Mouse (Mus musculus): ENCODE results near the gene Cadm2. TPM values are rescaled to one million over a fixed set of nuclear protein-coding genes. Genes with fewer than 3 reads are reported as not detected.

Cadm2 gene
- polyA plus RNA-seq, 1 experiment, result not detected

DNA sequence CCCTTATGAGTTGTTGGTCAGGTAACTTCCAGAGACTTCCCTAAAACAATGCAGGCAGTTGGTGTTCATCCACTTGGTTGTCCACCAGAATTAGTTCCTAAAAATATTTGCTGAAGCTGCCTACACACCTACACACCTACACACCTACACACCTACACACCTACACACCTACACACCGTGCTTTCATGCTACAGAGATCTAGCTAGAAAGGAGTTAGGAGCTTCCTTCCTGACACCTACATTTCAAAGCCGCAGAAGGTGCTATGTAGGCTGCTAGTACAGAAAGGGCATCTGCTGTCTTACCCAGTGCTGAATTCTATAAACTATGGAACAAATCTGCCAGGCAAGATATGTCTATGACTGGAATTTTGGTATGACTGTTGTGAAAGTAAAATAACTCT, 872.2 kb downstream of the Cadm2 start:
- Histone ChIP-seq H3K27me3 (ENCODE audit: control insufficient read depth, insufficient read depth, insufficient read length) (no peaks in the 10 kb centered on the region), H3K79me3 (ENCODE audit: low read depth) (no peaks in the 10 kb centered on the region), H3K79me2 (ENCODE audit: control insufficient read depth, insufficient read depth) (no peaks in the 10 kb centered on the region), H3ac (ENCODE audit: control insufficient read depth, insufficient read length, low read depth) (no peak overlapping the region), H3K36me3 (ENCODE audit: control insufficient read depth, insufficient read depth) (no peaks in the 10 kb centered on the region), H3K4me3 (ENCODE audit: insufficient read depth, poor library complexity, severe bottlenecking) (no peak overlapping the region)
- TF ChIP-seq CEBPB (IDR thresholded peaks at IDR 0.05; ENCODE audit: low read depth) (no peak), USF1 (IDR thresholded peaks at IDR 0.05; ENCODE audit: low read depth) (no peak), CTCF (IDR thresholded peaks at IDR 0.05; ENCODE audit: control insufficient read depth, insufficient read depth, insufficient read length) (no peak), MYOD1 (IDR thresholded peaks at IDR 0.05; ENCODE audit: control insufficient read depth, insufficient read length, low read depth) (no peak), MAX (IDR thresholded peaks at IDR 0.05) (no peak), MYOG (IDR thresholded peaks at IDR 0.05; ENCODE audit: control insufficient read depth, extremely low read depth, insufficient read length) (no peak), FOSL1 (IDR thresholded peaks at IDR 0.05; ENCODE audit: insufficient read depth, low read length, poor library complexity, severe bottlenecking) (no peak)

DNA sequence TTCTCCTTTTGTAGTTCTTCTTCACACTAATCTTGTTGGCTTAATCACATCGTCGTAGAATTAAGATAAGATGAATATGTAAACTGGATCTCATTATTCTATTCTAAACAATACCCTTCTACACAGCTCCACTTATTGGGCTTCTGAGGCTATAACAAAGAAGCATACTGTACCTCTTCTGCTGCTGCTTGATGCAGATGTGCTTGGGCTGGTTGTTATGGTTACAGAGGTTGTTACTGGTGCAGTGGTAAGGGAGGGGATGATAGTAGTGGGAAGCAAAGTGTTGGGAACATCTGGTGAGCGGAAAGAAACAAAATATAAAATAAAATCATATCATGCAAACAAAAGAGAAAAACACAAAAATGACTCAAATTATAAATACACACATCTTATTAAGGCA, 889.5 kb downstream of the Cadm2 start:
- Histone ChIP-seq H3K27me3 (ENCODE audit: control insufficient read depth, insufficient read depth, insufficient read length) (no peaks in the 10 kb centered on the region), H3K79me2 (ENCODE audit: control insufficient read depth, insufficient read depth) (no peaks in the 10 kb centered on the region), H3K79me3 (ENCODE audit: low read depth) (no peaks in the 10 kb centered on the region), H3ac (ENCODE audit: control insufficient read depth, insufficient read length, low read depth) (no peak overlapping the region), H3K36me3 (ENCODE audit: control insufficient read depth, insufficient read depth) (no peaks in the 10 kb centered on the region), H3K4me3 (ENCODE audit: insufficient read depth, poor library complexity, severe bottlenecking) (no peak overlapping the region)
- TF ChIP-seq MYOD1 (IDR thresholded peaks at IDR 0.05; ENCODE audit: control insufficient read depth, insufficient read length, low read depth) (no peak), MAX (IDR thresholded peaks at IDR 0.05) (no peak), USF1 (IDR thresholded peaks at IDR 0.05; ENCODE audit: low read depth) (no peak), MYOG (IDR thresholded peaks at IDR 0.05; ENCODE audit: control insufficient read depth, extremely low read depth, insufficient read length) (no peak), CTCF (IDR thresholded peaks at IDR 0.05; ENCODE audit: control insufficient read depth, insufficient read depth, insufficient read length) (no peak), FOSL1 (IDR thresholded peaks at IDR 0.05; ENCODE audit: insufficient read depth, low read length, poor library complexity, severe bottlenecking) (no peak), CEBPB (IDR thresholded peaks at IDR 0.05; ENCODE audit: low read depth) (no peak)

DNA sequence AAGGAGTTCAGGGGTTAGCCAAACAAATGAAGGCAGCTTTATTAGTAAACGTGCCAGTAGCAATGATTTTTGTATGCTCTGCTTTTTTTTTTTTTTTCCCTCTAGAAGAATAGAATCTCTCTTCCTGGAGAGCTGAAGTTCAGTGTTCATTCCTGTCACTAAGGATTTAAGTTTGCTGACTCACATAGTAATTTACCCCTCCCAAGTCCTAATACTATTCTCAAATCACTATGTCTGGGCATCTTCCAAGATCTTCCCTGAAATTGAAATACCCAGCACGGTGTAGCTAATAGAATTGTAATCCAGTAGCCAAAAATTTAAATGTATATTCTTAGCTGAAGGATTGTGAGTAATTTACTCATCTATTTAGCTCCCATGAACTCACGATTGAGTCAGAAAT, 914.2 kb downstream of the Cadm2 start:
- Histone ChIP-seq H3ac (ENCODE audit: control insufficient read depth, insufficient read length, low read depth) (no peak overlapping the region), H3K27me3 (ENCODE audit: control insufficient read depth, insufficient read depth, insufficient read length) (no peaks in the 10 kb centered on the region), H3K79me2 (ENCODE audit: control insufficient read depth, insufficient read depth) (no peaks in the 10 kb centered on the region), H3K79me3 (ENCODE audit: low read depth) (no peaks in the 10 kb centered on the region), H3K36me3 (ENCODE audit: control insufficient read depth, insufficient read depth) (no peaks in the 10 kb centered on the region), H3K4me3 (ENCODE audit: insufficient read depth, poor library complexity, severe bottlenecking) (no peak overlapping the region)
- TF ChIP-seq MYOG (IDR thresholded peaks at IDR 0.05; ENCODE audit: control insufficient read depth, extremely low read depth, insufficient read length) (no peak), USF1 (IDR thresholded peaks at IDR 0.05; ENCODE audit: low read depth) (no peak), CTCF (IDR thresholded peaks at IDR 0.05; ENCODE audit: control insufficient read depth, insufficient read depth, insufficient read length) (no peak), FOSL1 (IDR thresholded peaks at IDR 0.05; ENCODE audit: insufficient read depth, low read length, poor library complexity, severe bottlenecking) (no peak), MYOD1 (IDR thresholded peaks at IDR 0.05; ENCODE audit: control insufficient read depth, insufficient read length, low read depth) (no peak), MAX (IDR thresholded peaks at IDR 0.05) (no peak), CEBPB (IDR thresholded peaks at IDR 0.05; ENCODE audit: low read depth) (no peak)

DNA sequence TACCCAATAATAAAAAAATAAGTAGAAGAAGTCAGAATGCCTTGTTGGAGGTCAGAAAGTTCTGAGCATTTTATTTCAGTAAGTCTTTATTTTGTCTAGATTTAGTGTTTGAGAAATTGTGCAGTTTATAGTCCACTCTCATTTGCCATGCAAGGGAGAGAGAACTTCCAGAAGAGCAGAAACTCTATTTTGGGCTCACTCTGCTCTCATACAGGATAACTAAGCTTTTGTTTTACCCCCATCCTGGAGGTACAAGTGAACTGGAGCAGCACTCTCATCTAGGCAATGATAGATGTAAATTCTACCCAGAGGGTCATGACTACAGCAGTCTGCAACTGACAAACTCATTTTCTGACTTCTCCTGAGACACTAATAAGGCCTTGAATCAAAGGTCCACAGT, 925.9 kb downstream of the Cadm2 start:
- H3K79me2 ChIP-seq (ENCODE audit: control insufficient read depth, insufficient read depth), result no peaks in the 10 kb centered on the region
- no peaks in the 10 kb centered on the region for H3K79me3 ChIP-seq (ENCODE audit: low read depth)
- no peak overlapping the region for H3ac ChIP-seq (ENCODE audit: control insufficient read depth, insufficient read length, low read depth)
- H3K4me3 ChIP-seq (ENCODE audit: insufficient read depth, poor library complexity, severe bottlenecking), result no peak overlapping the region
- H3K27me3 ChIP-seq (ENCODE audit: control insufficient read depth, insufficient read depth, insufficient read length), result no peaks in the 10 kb centered on the region
- no peaks in the 10 kb centered on the region for H3K36me3 ChIP-seq (ENCODE audit: control insufficient read depth, insufficient read depth)
- no peak for TF ChIP-seq CTCF (IDR thresholded peaks at IDR 0.05; ENCODE audit: control insufficient read depth, insufficient read depth, insufficient read length)
- no peak for TF ChIP-seq USF1 (IDR thresholded peaks at IDR 0.05; ENCODE audit: low read depth)
- TF ChIP-seq MYOG (IDR thresholded peaks at IDR 0.05; ENCODE audit: control insufficient read depth, extremely low read depth, insufficient read length), result no peak

DNA sequence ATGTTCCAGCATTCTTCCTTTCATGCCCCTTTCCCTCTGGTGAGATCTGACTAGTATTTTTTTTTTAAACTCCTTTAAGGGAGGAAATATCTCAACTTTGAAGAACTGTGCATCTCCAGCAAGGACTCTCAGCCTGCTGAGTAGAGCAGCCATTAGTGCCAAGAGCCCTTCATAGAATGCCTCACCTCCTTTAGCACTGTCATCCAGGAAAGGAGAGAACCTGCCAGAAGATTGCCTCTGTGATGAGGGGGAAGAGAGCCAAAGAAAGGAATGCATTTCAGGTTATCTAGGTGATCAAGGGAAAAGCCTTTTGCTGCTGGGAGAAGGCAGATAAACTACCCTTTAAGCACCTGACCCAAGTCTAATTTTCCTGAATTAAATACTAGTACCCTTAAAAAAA, 943.5 kb downstream of the Cadm2 start:
- TF ChIP-seq CEBPB (IDR thresholded peaks at IDR 0.05; ENCODE audit: low read depth) (no peak), MYOG (IDR thresholded peaks at IDR 0.05; ENCODE audit: control insufficient read depth, extremely low read depth, insufficient read length) (no peak), FOSL1 (IDR thresholded peaks at IDR 0.05; ENCODE audit: insufficient read depth, low read length, poor library complexity, severe bottlenecking) (no peak), CTCF (IDR thresholded peaks at IDR 0.05; ENCODE audit: control insufficient read depth, insufficient read depth, insufficient read length) (no peak), MYOD1 (IDR thresholded peaks at IDR 0.05; ENCODE audit: control insufficient read depth, insufficient read length, low read depth) (no peak), USF1 (IDR thresholded peaks at IDR 0.05; ENCODE audit: low read depth) (no peak), MAX (IDR thresholded peaks at IDR 0.05) (no peak)
- H3ac ChIP-seq (ENCODE audit: control insufficient read depth, insufficient read length, low read depth), result no peak overlapping the region
- no peaks in the 10 kb centered on the region for H3K27me3 ChIP-seq (ENCODE audit: control insufficient read depth, insufficient read depth, insufficient read length)
- H3K36me3 ChIP-seq (ENCODE audit: control insufficient read depth, insufficient read depth), result no peaks in the 10 kb centered on the region
- H3K4me3 ChIP-seq (ENCODE audit: insufficient read depth, poor library complexity, severe bottlenecking), result no peak overlapping the region
- H3K79me2 ChIP-seq (ENCODE audit: control insufficient read depth, insufficient read depth), result no peaks in the 10 kb centered on the region
- no peaks in the 10 kb centered on the region for H3K79me3 ChIP-seq (ENCODE audit: low read depth)

DNA sequence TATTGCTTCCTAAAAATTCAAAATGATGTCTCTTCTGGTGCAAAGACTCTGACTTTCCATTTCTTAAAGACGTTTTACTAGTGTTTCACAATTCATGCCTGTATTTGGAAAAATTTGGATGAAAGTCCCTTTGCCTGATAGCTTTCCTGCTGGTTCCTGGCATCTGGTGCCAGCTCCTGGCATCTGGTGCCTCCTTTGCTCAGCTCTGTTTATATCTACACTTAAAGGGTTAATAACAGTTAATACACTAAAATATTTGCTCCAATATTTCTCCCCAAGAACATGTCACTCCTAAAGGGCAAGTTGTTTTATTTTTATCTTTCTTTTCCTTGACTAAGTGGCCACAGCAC, 969.7 kb downstream of the Cadm2 start:
- H3ac ChIP-seq (ENCODE audit: control insufficient read depth, insufficient read length, low read depth), result no peak overlapping the region
- H3K36me3 ChIP-seq (ENCODE audit: control insufficient read depth, insufficient read depth), result no peaks in the 10 kb centered on the region
- no peaks in the 10 kb centered on the region for H3K79me3 ChIP-seq (ENCODE audit: low read depth)
- H3K27me3 ChIP-seq (ENCODE audit: control insufficient read depth, insufficient read depth, insufficient read length), result no peaks in the 10 kb centered on the region
- TF ChIP-seq MAX (IDR thresholded peaks at IDR 0.05) (no peak), MYOD1 (IDR thresholded peaks at IDR 0.05; ENCODE audit: control insufficient read depth, insufficient read length, low read depth) (no peak), CEBPB (IDR thresholded peaks at IDR 0.05; ENCODE audit: low read depth) (no peak)
- no peak overlapping the region for H3K4me3 ChIP-seq (ENCODE audit: insufficient read depth, poor library complexity, severe bottlenecking)
- H3K79me2 ChIP-seq (ENCODE audit: control insufficient read depth, insufficient read depth), result no peaks in the 10 kb centered on the region

Data from C2C12 (cell line).